Mouse (Mus musculus): ENCODE data around the gene Mtmr11. TPM values are rescaled to one million over a fixed set of nuclear protein-coding genes. Genes with fewer than 3 reads are reported as not detected.
"Not testable (repeated sequence)": the region's sequence is repeated elsewhere in the genome, so short reads cannot be mapped to it uniquely, and the experiment has no call there.

The Mtmr11 gene
- total RNA-seq, 2 experiments from 2014 or later = 4.5 to 6.0 TPM

GRCm38 (mm10) chr3:96170976-96171545, 9.3 kb downstream of the Mtmr11 start:
- DNase-seq (ENCODE audit: low spot score in 2 of 2) = no peak
- intact Hi-C loops (cut with DNase I) = no loop called here

GRCm38 (mm10) chr3:96171583-96172196, 9.9 kb downstream of the Mtmr11 start:
- peak; percentile 42 to 50 for DNase-seq (ENCODE audit: low spot score in 2 of 2)
- intact Hi-C loops (cut with DNase I) = no loop called here

GRCm38 (mm10) chr3:96172197-96173178, 10.7 kb downstream of the Mtmr11 start, which contains the start of gene Sf3b4:
Sf3b4 (plus strand) TSS chr3:96172332.
- DNase-seq (ENCODE audit: low spot score in 2 of 2) = peak; percentile 80 to 93
- intact Hi-C loops (cut with DNase I) = no loop called here

- no peak for DNase-seq (ENCODE audit: low spot score in 2 of 2)
- intact Hi-C loops (cut with DNase I) = no loop called here
Measured at GRCm38 (mm10) chr3:96173185-96173584, 11.4 kb downstream of the Mtmr11 start.

GRCm38 (mm10) chr3:96174042-96174441, 12.2 kb downstream of the Mtmr11 start:
- intact Hi-C loops (cut with DNase I); DNase-seq (ENCODE audit: low spot score in 2 of 2): not testable (repeated sequence)

GRCm38 (mm10) chr3:96175251-96175650, 13.4 kb downstream of the Mtmr11 start:
- no peak for DNase-seq (ENCODE audit: low spot score in 2 of 2)
- intact Hi-C loops (cut with DNase I) = no loop called here

GRCm38 (mm10) chr3:96178427-96178826, 16.6 kb downstream of the Mtmr11 start:
- DNase-seq (ENCODE audit: low spot score in 2 of 2) = no peak
- intact Hi-C loops (cut with DNase I) = no loop called here

- intact Hi-C loops (cut with DNase I) = no loop called here
- DNase-seq (ENCODE audit: low spot score in 2 of 2) = no peak
Measured at GRCm38 (mm10) chr3:96178902-96179301, 17.1 kb downstream of the Mtmr11 start.

- intact Hi-C loops (cut with DNase I) = no loop called here
- DNase-seq (ENCODE audit: low spot score in 2 of 2) = peak in 1 of 2 experiments; percentile 50
Measured at GRCm38 (mm10) chr3:96179531-96179930, 17.7 kb downstream of the Mtmr11 start.

GRCm38 (mm10) chr3:96180727-96181477, 19.1 kb downstream of the Mtmr11 start, which contains the start of gene Sv2a:
Sv2a (plus strand) TSS chr3:96181151.
- DNase-seq (ENCODE audit: low spot score in 2 of 2) = peak; percentile 65 to 74
- intact Hi-C loops (cut with DNase I) = no loop called here

GRCm38 (mm10) chr3:96181510-96182381, 19.9 kb downstream of the Mtmr11 start:
- DNase-seq (ENCODE audit: low spot score in 2 of 2) = peak; percentile 59 to 82
- intact Hi-C loops (cut with DNase I) = no loop called here

- intact Hi-C loops (cut with DNase I) = no loop called here
- peak; percentile 60 to 74 for DNase-seq (ENCODE audit: low spot score in 2 of 2)
Measured at GRCm38 (mm10) chr3:96182382-96182776, 20.6 kb downstream of the Mtmr11 start.

GRCm38 (mm10) chr3:96192977-96193376, 31.2 kb downstream of the Mtmr11 start:
- intact Hi-C loops (cut with DNase I) = no loop called here
- DNase-seq (ENCODE audit: low spot score in 2 of 2) = no peak

GRCm38 (mm10) chr3:96194966-96195365, 33.2 kb downstream of the Mtmr11 start:
- intact Hi-C loops (cut with DNase I) = no loop called here
- no peak for DNase-seq (ENCODE audit: low spot score in 2 of 2)

GRCm38 (mm10) chr3:96195616-96196313, 34.0 kb downstream of the Mtmr11 start:
- no peak for DNase-seq (ENCODE audit: low spot score in 2 of 2)
- intact Hi-C loops (cut with DNase I) = no loop called here

- intact Hi-C loops (cut with DNase I) = no loop called here
- no peak for DNase-seq (ENCODE audit: low spot score in 2 of 2)
Measured at GRCm38 (mm10) chr3:96196437-96197128, 34.8 kb downstream of the Mtmr11 start.

GRCm38 (mm10) chr3:96197129-96197749, 35.4 kb downstream of the Mtmr11 start:
- DNase-seq (ENCODE audit: low spot score in 2 of 2) = peak; percentile 93 to 95
- intact Hi-C loops (cut with DNase I) = no loop called here

All from left cerebral cortex, postnatal 14 days (tissue).